Mouse (Mus musculus) Muller cell, postnatal 12 days (primary cell): Measurements from ENCODE around the gene Cdc42bpg.

Source experiments
- DNase-seq: peaks from one replicate; pipeline ENCODE4 v3.0.0-alpha.2; 2015; ENCODE audit errors: inconsistent ontology term

Cdc42bpg gene

GRCm38 (mm10) chr19:6306137-6306551 lies at the start of gene Cdc42bpg:
Gene Cdc42bpg, plus strand, starts transcription at chr19:6306456.
- DNase-seq: peak; percentile 90

- DNase-seq: no peak
Observed at GRCm38 (mm10) chr19:6260428-6260827, 45.8 kb upstream of the Cdc42bpg start.

GRCm38 (mm10) chr19:6260946-6261345 lies 45.3 kb upstream of the Cdc42bpg start:
- no peak for DNase-seq

- DNase-seq: no peak
Observed at GRCm38 (mm10) chr19:6261379-6261778, 44.9 kb upstream of the Cdc42bpg start.

- DNase-seq: peak; percentile 39
Observed at GRCm38 (mm10) chr19:6262222-6262621, 44.0 kb upstream of the Cdc42bpg start.

- DNase-seq: no peak
Observed at GRCm38 (mm10) chr19:6262839-6263433, 43.3 kb upstream of the Cdc42bpg start.

- no peak for DNase-seq
Observed at GRCm38 (mm10) chr19:6264200-6264599, 42.1 kb upstream of the Cdc42bpg start.

GRCm38 (mm10) chr19:6264945-6265344 lies 41.3 kb upstream of the Cdc42bpg start:
- no peak for DNase-seq

GRCm38 (mm10) chr19:6265727-6266182 lies 40.5 kb upstream of the Cdc42bpg start:
- DNase-seq: no peak

GRCm38 (mm10) chr19:6267306-6268169 lies 38.7 kb upstream of the Cdc42bpg start:
- no peak for DNase-seq

GRCm38 (mm10) chr19:6268170-6268528 lies 38.1 kb upstream of the Cdc42bpg start:
- peak; percentile 91 for DNase-seq

- DNase-seq: no peak
Observed at GRCm38 (mm10) chr19:6268670-6269132, 37.6 kb upstream of the Cdc42bpg start.

- no peak for DNase-seq
Observed at GRCm38 (mm10) chr19:6269798-6270475, 36.3 kb upstream of the Cdc42bpg start.

GRCm38 (mm10) chr19:6270661-6271060 lies 35.6 kb upstream of the Cdc42bpg start:
- DNase-seq: no peak

- no peak for DNase-seq
Observed at GRCm38 (mm10) chr19:6271206-6271605, 35.0 kb upstream of the Cdc42bpg start.

GRCm38 (mm10) chr19:6272053-6272452 lies 34.2 kb upstream of the Cdc42bpg start:
- DNase-seq: no peak

- no peak for DNase-seq
Observed at GRCm38 (mm10) chr19:6272738-6273137, 33.5 kb upstream of the Cdc42bpg start.

GRCm38 (mm10) chr19:6273592-6273991 lies 32.7 kb upstream of the Cdc42bpg start:
- DNase-seq: no peak

- no peak for DNase-seq
Observed at GRCm38 (mm10) chr19:6273998-6274608, 32.2 kb upstream of the Cdc42bpg start.

- no peak for DNase-seq
Observed at GRCm38 (mm10) chr19:6275740-6276389, 30.4 kb upstream of the Cdc42bpg start.
